Mouse (Mus musculus): ENCODE data around the gene Naa35.

The Naa35 gene

DNA sequence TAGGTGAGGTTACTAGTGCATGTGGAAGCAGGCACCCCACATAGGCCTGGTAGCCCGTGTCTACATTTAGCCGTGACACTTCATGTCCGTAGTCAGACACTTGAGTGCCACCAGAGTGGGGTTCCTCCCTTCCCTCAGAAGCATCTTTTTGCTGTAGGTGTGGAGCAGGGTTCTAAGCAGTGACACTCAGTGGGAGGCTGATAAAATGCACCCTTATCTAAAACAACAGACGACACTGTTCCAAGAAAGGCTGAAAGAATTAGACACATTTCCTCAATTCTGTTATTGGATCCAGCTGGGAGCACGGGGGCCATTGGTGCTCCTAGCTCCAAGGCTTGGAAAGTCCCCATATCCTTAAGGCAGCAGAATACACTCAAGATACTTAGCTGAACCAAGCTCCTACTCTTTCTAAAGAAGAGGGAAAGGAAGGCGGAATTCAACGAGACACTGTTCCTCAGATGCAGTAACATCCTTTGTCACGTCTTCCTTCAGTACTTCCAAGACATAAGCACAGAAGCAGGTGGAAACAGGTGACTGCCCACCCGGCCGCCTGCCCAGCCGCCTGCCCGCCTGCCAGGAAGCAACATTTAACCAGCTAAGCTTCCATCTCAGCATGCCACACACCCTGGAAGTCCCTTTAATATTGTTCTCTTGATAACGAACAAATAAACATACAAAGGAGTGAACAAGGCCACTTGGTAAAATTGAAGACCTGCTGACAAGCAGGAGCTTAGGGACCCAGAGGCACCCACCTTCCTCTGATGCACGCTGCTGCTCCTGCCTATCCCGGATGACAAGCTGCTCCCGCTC, 54.5 kb downstream of the Naa35 start:
- no peak for DNase-seq (ENCODE audit: low spot score in 2 of 2)

DNA sequence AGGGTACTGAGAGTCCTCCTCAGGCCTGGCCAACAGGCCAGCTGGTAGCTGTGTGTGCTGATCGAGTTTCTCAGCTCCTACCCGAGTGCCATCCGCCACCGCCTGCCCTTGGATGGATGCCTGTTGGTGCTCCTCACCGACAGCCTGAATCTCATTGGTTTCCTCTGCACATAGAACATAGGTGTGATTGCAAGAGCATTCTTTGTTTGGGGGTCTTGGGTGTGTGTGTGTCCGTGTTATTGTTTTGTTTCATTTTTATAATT, 55.0 kb downstream of the Naa35 start:
- DNase-seq (ENCODE audit: low spot score in 2 of 2), result no peak

DNA sequence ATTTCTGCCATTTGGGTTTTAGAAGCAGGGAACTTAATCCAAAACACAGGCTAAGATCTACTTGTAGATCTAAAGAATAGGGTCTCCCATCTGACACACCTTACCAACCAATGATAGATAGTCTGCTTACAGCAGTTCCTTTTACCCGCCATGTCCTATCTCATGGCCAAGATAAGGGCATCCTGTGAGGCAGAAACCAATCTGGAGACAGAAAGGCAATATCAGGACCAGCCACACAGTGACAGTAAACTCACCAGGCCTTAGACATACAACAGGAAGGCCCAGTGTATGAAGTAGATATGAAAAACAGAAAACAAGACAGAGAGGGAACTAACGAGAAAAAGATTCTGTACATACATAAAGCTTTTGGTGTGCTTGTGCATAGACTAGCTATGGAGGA, 57.8 kb downstream of the Naa35 start:
- DNase-seq (ENCODE audit: low spot score in 2 of 2), result no peak

DNA sequence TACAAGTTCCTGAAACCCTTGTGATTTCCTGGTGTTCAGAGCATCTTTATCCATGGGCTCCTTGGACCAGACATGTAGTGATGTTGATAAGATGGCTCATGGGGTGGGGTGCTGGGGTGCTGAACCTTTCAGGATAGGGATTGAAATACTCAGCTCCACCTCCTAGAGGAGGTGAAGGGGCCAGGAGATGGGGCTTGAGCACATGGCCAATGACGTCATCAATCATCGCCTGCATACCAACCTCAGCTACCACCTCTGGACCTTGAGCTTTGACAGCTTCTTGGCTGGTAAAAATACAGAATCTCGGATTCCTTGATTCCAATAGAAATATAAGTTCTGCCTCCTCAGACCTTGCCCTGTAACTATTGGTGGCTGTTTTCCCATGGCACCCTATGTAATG, 60.4 kb downstream of the Naa35 start:
- no peak for DNase-seq (ENCODE audit: low spot score in 2 of 2)

DNA sequence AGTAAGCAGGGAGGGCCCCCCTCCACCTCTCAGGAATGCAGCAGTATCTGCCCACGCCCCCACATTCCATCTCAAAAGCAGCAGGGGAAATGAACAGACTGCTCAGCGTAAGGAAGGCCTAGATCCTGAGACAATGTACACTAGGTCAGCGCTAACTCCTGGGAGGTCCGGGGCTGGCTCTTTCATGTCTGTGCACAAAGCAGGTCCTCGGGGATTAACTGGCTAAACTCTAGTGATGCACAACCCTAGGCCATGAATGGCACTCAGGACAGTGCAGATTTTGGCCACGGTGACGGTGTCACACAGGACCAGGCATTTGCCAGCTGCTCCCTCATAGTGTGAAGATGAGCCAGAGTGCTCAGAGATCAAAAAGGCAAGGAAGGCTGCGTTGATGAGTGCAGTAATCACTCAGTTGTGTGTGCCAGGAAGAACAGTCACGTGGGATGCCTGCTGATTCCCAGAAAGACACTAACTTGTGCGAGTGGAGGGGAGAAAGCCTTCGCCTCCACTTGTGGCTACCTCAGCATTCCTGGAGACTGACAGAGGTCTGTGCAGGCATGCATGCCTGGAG, 61.7 kb downstream of the Naa35 start:
- no peak for DNase-seq (ENCODE audit: low spot score in 2 of 2)

DNA sequence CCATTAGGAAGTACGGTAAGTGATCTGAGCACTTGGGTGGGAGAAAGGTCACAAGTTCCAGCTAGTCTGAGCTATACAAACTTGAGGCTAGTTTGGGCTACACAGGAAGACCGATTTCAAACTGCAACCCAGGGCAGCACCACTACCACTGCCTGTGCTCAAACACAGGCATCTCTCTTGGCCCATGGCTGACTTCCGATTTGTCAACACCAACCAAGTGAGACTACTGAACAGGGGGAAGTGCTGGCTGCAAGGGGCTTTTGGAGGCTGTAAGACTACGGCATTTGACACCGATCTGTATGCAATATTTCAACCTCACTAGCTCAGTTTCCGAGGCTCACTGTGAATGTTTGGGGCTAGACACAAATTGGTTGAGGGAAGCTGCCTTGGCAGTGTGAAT, 62.4 kb downstream of the Naa35 start:
- DNase-seq (ENCODE audit: low spot score in 2 of 2), result no peak

DNA sequence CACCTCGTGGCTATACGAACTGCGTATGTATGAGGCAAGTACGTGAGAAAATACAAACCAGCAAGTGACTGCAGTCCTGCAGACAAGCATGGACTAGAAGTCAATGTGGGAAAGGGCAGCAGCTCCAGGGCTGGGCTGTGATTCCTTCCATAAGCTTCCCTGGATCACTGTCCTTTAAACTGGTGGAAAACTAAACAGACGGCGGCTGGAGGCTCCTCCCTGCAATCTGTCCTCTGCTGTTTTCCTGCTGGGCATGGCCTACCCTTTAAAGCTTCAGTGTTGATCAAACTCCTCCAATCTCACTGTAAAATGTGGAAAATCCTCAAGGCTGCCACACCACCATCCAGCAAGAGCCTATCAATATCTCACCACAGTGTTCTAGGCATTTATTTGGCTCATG, 63.5 kb downstream of the Naa35 start:
- DNase-seq (ENCODE audit: low spot score in 2 of 2), result no peak

DNA sequence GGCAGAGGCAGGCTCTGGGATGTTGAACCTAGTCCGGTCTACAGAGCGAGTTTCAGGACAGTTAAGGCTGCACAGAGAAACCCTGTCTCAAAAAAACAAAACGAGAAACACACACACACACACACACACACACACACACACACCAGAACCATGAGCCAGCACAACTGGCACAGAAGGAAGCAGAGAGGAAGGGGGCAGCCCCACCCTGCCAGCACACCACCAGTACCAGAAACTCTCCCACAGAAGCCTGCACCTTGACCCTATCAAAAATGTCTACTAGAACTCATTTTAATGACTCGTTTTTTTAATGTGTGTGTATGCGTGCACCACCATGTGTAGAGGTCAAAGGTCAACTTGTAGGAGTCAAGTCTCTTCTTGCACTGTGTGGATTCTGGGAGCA, 64.7 kb downstream of the Naa35 start:
- DNase-seq (ENCODE audit: low spot score in 2 of 2), result no peak

DNA sequence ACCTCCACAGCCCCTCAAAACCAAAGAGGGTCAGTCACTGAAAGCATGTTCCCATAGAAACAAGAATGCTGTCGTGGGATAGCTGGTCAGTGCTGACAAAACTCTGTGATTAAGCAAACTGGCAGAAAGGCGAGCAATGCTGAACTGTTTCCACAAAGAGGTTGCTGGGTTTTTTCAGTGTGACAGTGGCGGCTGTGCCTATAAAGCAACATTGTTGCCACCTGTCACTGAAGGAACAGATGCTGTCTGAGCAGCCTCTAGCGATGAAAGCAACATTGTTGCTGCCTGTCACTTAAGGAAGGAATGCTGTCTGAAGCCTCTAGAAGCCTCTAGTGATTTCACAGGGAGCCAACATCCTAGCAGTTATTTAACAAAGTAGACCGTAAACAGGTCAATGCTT, 67.6 kb downstream of the Naa35 start:
- DNase-seq (ENCODE audit: low spot score in 2 of 2), result no peak

DNA sequence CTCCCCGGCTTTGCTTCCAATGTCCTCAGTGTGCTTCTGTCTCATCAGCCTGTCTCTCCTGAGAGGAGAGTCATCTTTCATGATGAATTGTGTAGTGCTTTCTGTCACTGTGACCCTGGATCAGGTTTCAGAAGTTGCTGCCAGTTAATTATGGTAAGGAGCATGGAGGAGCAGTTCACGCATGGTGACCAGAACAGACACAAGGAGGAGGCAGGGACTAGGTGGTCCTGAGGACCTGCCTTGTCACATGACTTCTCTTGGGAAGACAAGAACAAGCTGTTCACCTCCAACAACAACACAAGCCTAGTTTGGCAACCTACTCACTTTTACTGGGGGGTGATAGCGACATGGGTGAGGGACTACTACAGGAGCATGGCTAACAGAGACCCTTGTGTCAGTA, 68.1 kb downstream of the Naa35 start:
- no peak for DNase-seq (ENCODE audit: low spot score in 2 of 2)

DNA sequence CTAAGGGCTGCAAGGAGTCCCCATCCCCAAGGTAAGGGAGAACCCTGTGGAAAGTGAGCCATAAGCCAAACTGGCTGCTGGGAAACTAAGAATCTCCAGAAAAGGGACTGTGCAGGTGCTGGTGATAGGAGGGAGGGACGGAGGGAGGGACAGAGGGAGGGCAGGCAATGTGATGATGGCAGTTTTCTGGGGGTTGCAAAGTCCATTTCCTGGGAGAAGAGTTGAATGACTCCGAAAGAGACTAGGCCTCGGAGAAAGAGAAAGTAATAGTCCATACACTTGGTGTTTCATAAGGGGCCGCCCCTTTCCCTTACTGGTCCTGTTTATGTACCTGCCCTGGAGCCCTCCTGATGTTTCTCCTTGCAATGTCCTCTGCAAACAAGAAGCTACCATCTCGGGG, 69.4 kb downstream of the Naa35 start:
- no peak for DNase-seq (ENCODE audit: low spot score in 2 of 2)

DNA sequence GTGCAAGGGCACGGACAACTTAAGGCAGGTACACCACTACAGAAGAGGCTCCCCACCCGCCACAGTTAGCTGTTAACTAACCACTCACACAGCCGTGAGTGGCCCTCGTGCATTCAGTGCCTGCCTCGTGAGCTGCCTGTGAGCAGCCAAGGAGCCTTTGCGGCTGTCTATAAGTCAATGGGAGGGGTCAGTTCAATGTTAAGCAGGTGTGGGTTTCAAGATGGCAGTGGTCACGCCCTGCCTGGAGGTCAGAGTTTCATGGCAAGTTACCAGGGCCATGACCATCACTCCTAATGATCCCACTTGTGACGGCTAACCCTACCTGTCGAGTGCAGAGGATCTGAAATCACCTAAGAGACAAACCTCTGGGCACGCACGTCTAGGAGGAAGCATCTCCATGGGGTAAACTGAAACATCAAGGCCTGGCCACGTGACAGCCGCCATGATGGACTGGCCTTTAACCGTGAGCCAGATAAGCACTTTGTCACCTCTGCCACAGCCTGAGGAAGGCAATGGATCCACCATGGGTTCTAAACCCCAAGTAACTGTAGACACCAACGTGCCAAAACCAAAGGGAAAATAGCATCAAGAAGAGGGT, 70.8 kb downstream of the Naa35 start:
- DNase-seq (ENCODE audit: low spot score in 2 of 2), result no peak

DNA sequence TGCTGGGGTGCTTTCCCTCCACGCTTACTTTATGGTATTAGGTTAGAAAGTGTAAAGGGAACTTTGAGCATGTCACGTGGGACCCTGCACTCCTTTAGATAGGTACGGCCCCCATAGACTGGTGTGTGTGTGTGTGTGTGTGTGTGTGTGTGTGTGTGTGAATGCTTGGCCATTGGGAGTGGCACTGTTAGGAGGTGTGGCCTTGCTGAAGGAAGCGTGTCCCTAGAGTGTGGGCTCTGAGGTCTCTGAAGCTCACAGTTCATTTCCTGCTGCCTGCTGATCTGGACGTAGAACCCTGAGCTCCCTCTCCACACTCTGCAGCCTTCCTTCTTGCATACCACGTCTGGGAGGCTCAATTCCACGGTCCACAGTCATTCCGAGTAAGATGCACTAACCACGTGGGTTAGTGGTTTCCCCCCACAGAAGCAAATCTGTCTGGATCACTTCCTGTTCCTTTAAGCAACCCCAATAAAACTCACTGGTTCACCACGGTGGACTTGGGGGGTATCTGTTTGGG, 71.3 kb downstream of the Naa35 start:
- no peak for DNase-seq (ENCODE audit: low spot score in 2 of 2)

DNA sequence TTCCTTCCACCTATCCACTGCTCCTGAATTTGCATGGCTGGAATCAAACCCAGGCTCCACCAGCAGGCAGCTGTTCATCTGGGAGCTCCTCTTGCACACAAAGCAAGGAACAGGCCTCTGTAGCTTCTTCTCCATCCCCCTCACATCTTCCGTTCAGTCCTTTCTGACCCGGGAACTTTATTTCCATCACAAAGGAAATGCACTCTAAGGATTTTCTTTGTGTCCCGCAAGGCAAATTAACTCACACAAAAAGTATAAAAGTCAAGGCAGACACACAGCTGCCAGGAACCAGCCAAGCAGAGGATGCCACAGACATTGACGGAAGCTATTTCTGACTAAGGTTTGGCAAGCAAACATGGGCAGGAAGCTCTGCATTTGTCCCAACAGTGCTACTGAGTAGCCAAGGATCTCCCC, 71.9 kb downstream of the Naa35 start:
- DNase-seq (ENCODE audit: low spot score in 2 of 2), result no peak

DNA sequence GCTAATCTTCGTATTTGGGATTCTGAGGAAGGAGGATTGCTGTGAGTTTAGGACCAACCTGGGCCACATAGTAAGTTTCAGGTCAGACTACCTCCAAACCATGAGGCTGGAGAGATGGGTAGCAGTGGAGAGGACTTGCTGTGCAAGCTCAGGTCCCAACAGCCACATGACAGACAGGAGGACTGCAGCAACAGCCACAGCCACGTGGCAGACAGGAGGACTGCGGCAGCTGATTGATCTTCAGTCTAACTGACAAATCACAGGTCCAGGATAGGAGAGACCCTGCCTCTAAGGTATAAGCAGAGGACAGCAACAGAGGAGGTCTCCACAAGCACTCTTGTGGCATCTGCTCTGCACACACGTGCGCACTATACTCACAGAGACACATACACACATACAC, 72.7 kb downstream of the Naa35 start:
- no peak for DNase-seq (ENCODE audit: low spot score in 2 of 2)

DNA sequence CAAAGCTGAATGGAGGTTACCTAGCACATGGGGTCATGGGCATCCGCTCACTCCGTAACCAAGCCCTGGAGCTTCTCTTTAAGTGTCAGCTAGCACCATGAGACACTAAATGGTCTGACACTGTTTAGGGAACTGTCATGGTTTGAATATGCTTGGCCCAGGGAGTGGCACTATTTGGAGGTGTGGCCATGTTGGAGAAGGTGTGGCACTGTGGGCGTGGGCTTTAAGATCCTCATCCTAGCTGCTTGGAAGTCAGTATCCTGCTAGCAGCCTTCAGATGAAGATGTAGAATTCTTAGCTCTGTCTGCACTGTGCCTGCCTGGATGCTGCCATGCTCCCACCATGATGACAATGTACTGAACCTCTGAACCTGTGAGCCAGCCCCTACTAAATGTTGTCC, 75.3 kb downstream of the Naa35 start:
- DNase-seq (ENCODE audit: low spot score in 2 of 2), result no peak

DNA sequence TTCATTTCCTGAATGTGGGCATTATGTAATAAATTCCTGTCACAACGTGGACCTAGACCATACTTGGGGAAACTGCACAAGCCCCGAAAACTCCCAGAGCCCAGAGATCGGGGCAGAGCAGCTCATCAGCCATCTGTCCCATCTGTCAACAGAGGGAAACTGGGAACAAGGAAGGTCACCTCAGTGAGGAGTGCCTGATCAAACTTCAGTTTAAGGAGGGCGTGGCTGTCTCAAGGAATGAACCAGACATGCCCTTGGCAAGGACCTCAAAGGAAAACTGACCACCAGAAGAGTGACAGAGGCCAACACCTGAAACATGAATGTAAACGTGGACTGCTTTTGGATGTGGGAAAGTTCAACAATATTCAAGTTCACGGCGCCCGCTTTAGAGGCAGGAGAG, 76.3 kb downstream of the Naa35 start:
- DNase-seq (ENCODE audit: low spot score in 2 of 2), result no peak

DNA sequence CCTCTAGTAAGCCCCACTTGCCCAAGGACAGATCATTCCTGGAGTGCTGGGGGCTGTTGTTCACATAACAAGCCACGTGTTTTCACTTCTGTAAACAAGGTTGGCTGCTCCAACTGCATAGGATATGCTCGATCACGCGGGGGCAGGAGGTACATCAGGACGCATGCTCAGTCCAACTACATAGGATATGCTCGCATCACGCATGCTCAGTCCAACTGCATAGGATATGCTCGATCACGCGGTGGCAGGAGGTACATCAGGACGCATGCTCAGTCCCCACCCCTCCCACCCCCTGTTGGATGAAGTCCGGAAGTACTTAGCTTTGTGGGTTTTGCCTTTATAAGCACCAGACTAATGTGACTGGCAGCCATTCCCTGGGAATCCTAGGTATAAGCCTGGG, 76.9 kb downstream of the Naa35 start:
- no peak for DNase-seq (ENCODE audit: low spot score in 2 of 2)

DNA sequence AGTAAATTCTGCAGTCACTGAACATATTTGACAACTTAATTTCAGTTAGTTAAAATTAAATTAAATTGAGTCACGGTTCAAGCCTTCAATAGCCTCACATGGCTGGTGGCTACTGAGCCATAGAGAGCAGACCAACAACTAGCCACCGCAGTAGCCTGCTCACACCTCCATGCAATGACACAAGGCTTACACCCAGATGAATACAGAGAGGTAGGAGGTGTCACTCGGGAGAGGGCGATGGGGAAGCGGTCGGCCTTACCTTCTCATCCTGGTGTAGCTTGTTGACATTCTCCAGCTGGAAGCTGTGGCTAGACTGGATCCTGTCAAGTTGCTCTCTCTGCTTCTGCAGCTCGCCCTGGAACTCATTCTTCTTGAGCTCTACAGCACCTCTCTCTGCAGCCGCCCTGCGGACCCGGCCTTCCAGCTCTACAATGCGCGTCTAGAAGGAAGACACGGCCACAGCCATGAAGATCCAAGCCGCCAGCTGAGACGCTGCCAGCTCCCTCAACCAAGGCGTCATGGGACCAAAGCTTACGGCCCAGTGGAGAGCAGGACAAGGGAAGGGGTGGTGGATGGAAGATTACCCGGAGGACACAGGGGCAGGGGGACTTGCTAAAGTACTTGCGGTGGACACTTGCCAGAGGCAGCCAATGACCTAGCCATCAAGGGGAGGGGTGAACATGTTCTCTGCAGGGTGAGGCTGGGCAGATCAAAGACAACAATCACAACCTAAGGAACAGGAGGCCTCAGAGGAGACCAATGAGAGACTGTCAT, 79.1 kb downstream of the Naa35 start:
- DNase-seq (ENCODE audit: low spot score in 2 of 2), result no peak

DNA sequence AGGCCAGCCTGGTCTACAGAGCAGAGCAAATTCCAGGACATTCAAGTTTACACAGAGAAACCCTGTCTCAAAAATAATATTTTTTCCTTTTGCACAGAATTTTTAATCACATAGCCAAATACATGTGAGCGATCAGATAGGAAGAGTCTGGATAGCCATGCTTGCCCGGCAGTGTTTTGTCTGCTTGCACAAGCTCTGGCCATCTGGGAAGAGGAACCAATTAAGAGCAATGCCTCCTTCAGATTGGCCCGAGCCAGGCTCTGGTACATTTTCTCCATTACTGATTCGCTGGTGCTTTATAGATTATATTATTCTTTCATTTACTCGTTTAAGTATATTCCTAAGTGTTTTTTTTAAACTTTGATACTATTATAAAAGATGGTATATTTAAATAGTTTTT, 82.7 kb downstream of the Naa35 start:
- DNase-seq (ENCODE audit: low spot score in 2 of 2), result no peak

DNA sequence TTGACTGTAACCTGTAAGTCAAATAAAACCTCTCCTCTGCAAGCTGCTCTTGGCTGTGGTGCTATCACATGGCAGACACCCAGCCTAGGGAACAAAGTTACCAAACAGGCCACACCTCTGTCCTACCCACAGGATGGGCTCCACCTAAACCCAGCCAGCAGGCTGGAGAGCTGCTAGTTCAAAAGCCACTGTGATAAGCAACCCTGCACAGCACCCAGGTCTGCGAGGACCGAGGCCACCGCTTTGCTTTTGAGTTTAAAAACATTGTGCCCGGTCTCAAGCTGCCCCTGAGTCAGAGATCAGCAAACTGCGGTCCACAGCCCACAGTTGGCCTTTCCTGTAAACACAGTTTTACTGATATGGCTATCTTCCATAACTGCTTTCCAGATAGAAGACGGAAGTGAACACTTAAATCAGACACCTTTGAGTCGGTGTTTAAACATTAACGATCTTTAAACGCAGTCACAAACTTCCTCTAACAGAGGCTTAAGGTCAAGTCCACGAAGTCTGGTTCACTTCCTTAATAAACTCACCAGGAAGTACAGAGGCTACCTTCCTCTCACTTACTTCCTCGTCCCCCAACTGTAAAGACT, 83.5 kb downstream of the Naa35 start:
- DNase-seq (ENCODE audit: low spot score in 2 of 2), result no peak

DNA sequence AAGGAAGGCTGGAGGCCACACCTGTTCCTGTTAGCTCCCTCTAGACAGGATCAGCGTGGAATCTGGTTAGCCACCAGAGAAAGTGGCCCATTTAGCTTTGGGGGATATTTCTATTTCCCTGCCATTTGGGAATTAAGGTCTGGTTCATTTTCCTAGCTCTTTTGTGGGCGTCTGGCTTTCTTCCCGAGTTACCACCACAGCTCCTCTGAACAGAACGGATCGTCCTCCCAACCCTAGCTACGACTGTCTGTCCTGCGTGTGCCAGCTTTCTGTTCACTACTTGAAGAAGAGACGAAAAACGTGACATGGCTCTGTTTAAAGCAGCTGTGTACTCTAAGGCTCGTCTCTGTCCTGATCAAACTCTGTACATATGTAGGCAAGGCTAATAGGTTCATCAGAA, 84.9 kb downstream of the Naa35 start:
- no peak for DNase-seq (ENCODE audit: low spot score in 2 of 2)

Data from frontal cortex, postnatal 14 days (tissue).